Mouse (Mus musculus): Measurements from ENCODE around the gene Lcmt1.

Lcmt1 gene

GRCm38 (mm10) chr7:123369759-123370481 lies at the start of gene Lcmt1, which contains the start of gene Arhgap17:
Lcmt1 (plus strand) TSS chr7:123369784.
Arhgap17 (minus strand) TSS chr7:123369915.
- peak; percentile 96 for DNase-seq (ENCODE audit: low read depth, low spot score)

DNA sequence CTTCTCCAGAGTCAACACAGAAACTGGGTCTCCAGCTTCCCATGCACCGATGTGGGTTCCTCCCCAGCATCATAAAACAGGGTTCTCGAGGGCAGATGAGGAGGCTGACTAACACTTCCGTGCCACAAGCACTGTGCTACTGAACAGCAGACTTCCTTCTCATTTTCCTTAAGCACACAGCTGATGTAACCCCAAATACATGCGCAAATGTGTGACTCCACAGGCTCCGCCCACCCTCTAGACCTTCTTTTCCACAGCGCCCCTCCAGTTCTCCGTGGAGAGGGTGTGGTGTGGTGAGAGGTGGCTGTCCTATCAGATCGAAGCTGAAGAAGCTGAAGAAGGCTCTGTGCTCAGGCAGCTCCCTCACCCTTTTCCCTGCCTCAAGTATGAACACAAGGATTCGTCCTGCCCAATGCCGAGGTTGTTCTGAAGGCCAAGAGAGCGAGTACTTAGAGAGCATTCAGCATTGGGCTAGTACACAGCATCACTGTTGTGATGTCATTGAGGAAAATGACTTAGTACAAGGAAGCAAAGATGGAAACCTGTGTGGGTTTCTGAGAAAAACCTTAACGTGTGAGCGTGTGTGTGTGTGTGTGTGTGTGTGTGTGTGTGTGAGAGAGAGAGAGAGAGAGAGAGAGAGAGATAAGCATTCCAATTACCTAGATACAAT lies 47.0 kb upstream of the Lcmt1 start:
- no peak for DNase-seq (ENCODE audit: low read depth, low spot score)

- DNase-seq (ENCODE audit: low read depth, low spot score): no peak
Measured at GRCm38 (mm10) chr7:123323388-123323787, 46.2 kb upstream of the Lcmt1 start.

DNA sequence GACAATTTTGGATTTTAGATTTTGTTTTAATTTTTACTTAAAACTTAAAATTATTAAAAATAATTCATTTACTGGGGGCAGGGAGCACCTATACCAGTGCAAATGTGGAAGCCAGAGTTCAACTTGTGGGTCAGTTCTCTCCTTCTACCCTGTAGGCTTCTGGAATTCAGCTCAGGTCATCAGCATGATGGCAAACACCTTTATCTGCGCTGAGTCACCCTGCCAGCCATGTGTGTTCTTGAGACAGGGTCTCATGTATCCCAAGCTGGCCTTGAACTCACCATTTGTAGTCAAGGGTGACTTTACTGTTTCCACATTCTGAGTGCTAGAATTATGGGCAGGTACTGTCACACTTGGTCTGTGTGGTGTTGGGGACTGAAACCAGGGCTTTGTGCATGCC lies 45.5 kb upstream of the Lcmt1 start:
- no peak for DNase-seq (ENCODE audit: low read depth, low spot score)

- no peak for DNase-seq (ENCODE audit: low read depth, low spot score)
Measured at GRCm38 (mm10) chr7:123326062-123326461, 43.5 kb upstream of the Lcmt1 start.

DNA sequence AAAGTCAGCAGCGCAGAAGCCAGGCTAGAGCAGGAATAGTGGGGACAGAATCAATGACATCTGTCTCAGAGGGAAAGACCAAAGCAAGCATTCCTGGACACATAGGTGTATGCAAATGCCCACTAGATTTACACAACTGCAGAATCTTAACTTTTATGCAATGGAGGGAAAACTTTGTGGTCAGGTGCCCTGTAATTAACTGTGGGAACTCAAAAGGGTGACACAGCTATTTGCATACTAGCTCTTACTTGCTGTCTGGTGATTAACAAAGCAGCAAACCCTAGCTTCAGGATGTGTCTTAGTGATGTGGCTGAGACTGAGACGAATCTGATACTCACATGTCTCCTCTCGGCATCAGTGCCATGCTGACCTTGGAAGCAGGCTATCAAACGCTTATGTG lies 42.7 kb upstream of the Lcmt1 start:
- no peak for DNase-seq (ENCODE audit: low read depth, low spot score)

DNA sequence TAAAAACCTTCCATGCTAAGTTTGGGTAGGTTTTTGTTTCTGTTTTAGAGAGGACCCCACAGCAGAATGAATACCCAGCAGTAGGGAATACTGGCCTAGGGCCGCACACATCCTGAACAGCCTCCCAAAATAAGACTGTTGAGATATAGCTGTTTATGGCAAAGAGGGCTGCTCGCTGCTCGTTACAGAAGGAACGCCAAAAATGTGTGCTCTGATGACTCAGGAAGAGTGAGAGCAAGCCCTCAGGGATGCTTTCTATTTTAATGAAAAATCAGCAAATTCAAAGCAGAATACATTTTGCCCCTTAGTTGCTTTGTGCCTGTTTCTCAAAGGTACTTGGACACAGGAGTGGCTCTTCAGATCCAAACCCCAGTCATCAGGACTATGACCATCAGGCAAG lies 41.7 kb upstream of the Lcmt1 start:
- no peak for DNase-seq (ENCODE audit: low read depth, low spot score)

DNA sequence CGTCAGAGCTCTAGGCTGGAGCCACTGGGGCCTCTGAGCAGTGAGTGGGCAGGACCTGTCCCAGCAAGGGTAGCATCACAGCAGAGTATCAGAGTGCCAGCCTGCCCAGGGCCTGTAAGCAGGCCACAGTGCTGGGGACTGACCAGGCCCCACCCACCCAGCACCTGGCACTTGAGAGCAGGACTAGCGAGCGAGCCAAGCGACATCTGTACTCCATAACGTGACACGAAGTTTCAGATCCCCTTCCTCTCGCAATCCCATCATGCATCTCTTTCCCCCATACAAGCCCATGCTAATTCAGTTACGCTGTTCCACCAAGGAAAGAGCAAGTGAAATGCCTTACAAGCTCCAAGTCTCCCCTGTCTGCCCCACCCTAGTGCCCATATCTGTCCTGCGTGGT lies 39.1 kb upstream of the Lcmt1 start:
- DNase-seq (ENCODE audit: low read depth, low spot score): no peak

DNA sequence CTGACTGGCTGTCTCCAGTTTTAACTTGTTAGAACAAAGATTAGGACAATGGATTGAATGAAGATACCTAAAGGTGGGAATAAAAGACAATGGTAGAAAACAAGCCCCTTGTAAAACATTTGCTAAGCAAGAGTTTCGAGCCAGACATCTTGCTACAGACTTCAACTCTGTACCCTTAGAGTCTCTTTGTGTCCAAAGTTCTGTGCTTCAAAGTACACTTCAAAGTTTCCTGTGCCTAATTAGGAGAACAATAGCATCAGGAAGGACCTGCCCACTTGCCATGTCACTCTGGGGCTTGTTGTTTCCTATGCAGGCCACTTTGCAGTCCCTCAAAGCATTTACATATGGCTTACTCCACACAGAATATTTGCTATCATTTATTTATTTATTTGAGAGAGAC lies 33.3 kb upstream of the Lcmt1 start:
- no peak for DNase-seq (ENCODE audit: low read depth, low spot score)

DNA sequence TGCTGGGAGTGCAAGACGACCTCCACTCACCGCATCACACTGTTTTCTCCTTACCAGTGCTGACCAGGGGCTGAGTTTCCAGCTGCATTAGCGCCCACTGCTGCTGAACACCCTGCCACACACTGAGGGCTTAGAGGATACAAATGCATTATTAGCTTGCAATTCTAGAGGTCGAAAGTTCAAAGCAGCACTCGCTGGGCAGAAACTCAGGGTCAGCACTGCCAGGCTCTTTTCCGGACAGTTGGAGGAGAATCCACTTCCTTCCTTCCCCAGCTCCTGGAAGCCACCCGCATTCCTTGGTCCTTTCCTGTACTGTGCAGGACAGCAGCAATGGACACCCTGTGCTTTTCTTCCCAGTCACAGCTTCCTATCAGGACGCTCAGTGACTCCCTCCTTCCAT lies 31.2 kb upstream of the Lcmt1 start:
- no peak for DNase-seq (ENCODE audit: low read depth, low spot score)

- no peak for DNase-seq (ENCODE audit: low read depth, low spot score)
Measured at GRCm38 (mm10) chr7:123341896-123342295, 27.7 kb upstream of the Lcmt1 start.

- no peak for DNase-seq (ENCODE audit: low read depth, low spot score)
Measured at GRCm38 (mm10) chr7:123344079-123344780, 25.4 kb upstream of the Lcmt1 start.

GRCm38 (mm10) chr7:123345041-123345544 lies 24.5 kb upstream of the Lcmt1 start:
- DNase-seq (ENCODE audit: low read depth, low spot score): no peak

- DNase-seq (ENCODE audit: low read depth, low spot score): no peak
Measured at GRCm38 (mm10) chr7:123346631-123347290, 22.8 kb upstream of the Lcmt1 start.

- DNase-seq (ENCODE audit: low read depth, low spot score): no peak
Measured at GRCm38 (mm10) chr7:123349813-123350212, 19.8 kb upstream of the Lcmt1 start.

- DNase-seq (ENCODE audit: low read depth, low spot score): no peak
Measured at GRCm38 (mm10) chr7:123350243-123350642, 19.3 kb upstream of the Lcmt1 start.

- DNase-seq (ENCODE audit: low read depth, low spot score): no peak
Measured at GRCm38 (mm10) chr7:123353081-123353480, 16.5 kb upstream of the Lcmt1 start.

- DNase-seq (ENCODE audit: low read depth, low spot score): no peak
Measured at GRCm38 (mm10) chr7:123353879-123354278, 15.7 kb upstream of the Lcmt1 start.

- DNase-seq (ENCODE audit: low read depth, low spot score): no peak
Measured at GRCm38 (mm10) chr7:123354392-123354791, 15.2 kb upstream of the Lcmt1 start.

GRCm38 (mm10) chr7:123354851-123355250 lies 14.7 kb upstream of the Lcmt1 start:
- no peak for DNase-seq (ENCODE audit: low read depth, low spot score)

DNA sequence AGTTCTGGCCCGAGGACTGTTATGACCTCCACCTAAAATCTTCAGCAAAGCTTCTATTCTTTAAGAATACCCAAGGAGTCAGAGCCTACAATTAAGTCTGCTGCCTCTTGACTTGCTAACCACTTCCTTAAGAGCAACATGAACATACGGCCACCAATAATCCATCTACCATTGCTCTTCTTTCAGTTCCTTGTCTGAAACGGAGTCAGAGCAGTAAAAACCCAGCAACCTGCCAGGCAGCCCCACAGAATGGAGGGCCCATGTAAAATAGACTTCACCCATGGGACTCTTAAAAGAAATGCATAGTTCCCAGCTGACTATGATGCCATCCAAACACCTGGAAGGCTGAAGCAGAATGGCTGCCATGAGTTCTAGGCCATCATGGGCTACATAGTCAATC lies 13.4 kb upstream of the Lcmt1 start:
- DNase-seq (ENCODE audit: low read depth, low spot score): no peak

DNA sequence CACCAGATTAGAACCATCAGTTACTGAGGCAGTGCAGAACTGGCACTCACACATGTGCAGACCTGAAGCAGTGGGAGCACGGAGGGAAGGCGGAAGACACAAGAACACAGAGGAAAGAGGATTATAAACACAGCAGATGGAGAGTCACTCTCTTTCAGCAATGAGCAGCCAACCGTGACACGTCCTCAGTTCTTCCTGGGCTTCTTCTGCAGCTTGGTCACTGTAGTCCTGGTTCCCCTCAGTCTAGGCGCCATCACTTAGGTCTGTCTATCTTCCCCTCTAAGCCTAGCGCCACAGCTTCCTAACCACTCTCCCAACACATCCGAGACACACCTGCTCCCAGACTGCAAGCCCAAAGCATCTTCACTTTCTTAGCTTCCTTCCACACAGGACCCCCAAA lies 10.5 kb upstream of the Lcmt1 start:
- no peak for DNase-seq (ENCODE audit: low read depth, low spot score)
